Mouse (Mus musculus): ENCODE results near the gene Sit1. TPM values are rescaled to one million over a fixed set of nuclear protein-coding genes. Genes with fewer than 3 reads are reported as not detected.

The Sit1 gene
- polyA plus RNA-seq, 1 experiment from 2014 or later = not detected

GRCm38 (mm10) chr4:43511675-43512454, 28.3 kb upstream of the Sit1 start:
- H3K27ac ChIP-seq = no peak overlapping the region
- peaks cover 17% of the 10 kb centered on the region for H3K4me1 ChIP-seq
- no peaks in the 10 kb centered on the region for H3K9me3 ChIP-seq
- WGBS = 78% methylated on average over 19 of the region's 19 CpGs
- H3K4me3 ChIP-seq (replicated peaks) = no peak overlapping the region
- peaks cover 35% of the 10 kb centered on the region for H3K27me3 ChIP-seq
- H3K9ac ChIP-seq = no peak overlapping the region
- no peak for ATAC-seq (ENCODE audit: low FRiP score)
- H3K4me2 ChIP-seq = no peak overlapping the region
- H3K36me3 ChIP-seq (replicated peaks) = no peaks in the 10 kb centered on the region

GRCm38 (mm10) chr4:43509109-43509508, 25.6 kb upstream of the Sit1 start:
- Histone ChIP-seq H3K27ac (no peak overlapping the region), H3K36me3 (replicated peaks) (no peaks in the 10 kb centered on the region), H3K9me3 (no peaks in the 10 kb centered on the region), H3K9ac (0 out of 2 replicates have a peak overlapping the region, but pooled peaks have one; percentile 47), H3K4me2 (peak overlapping the region; percentile 60), H3K27me3 (peaks cover 45% of the 10 kb centered on the region), H3K4me3 (replicated peaks) (peak overlapping the region; percentile 36; the same call in 1 of the 2 replicates), H3K4me1 (peaks cover 17% of the 10 kb centered on the region)
- ATAC-seq (ENCODE audit: low FRiP score) = no peak
- WGBS = 14% methylated on average over 9 of the region's 9 CpGs

- peak; percentile 20; the same call in 1 of the 2 replicates for ATAC-seq (ENCODE audit: low FRiP score)
- no peak overlapping the region for H3K27ac ChIP-seq
- H3K4me1 ChIP-seq = peaks cover 17% of the 10 kb centered on the region
These were observed 25.1 kb upstream of the Sit1 start for GRCm38 (mm10) chr4:43508666-43508997.

GRCm38 (mm10) chr4:43507938-43508665, 24.6 kb upstream of the Sit1 start:
- peak overlapping the region; percentile 47; the same call in 1 of the 2 replicates for H3K9ac ChIP-seq
- ATAC-seq (ENCODE audit: low FRiP score) = no peak
- peak overlapping the region; percentile 36 for H3K4me3 ChIP-seq (replicated peaks)
- no peak overlapping the region for H3K27ac ChIP-seq
- H3K9me3 ChIP-seq = no peaks in the 10 kb centered on the region
- peak overlapping the region; percentile 60 for H3K4me2 ChIP-seq
- H3K36me3 ChIP-seq (replicated peaks) = no peaks in the 10 kb centered on the region
- peaks cover 17% of the 10 kb centered on the region for H3K4me1 ChIP-seq
- H3K27me3 ChIP-seq = peaks cover 45% of the 10 kb centered on the region
- 10% methylated on average over 22 of the region's 22 CpGs for WGBS

More at GRCm38 (mm10) chr4:43508666-43508997, 25.1 kb upstream of the Sit1 start:
- H3K9ac ChIP-seq = peak overlapping the region; percentile 47; the same call in 1 of the 2 replicates
- H3K4me3 ChIP-seq (replicated peaks) = peak overlapping the region; percentile 36
- peak overlapping the region; percentile 60 for H3K4me2 ChIP-seq
- WGBS = 6% methylated on average over 13 of the region's 13 CpGs
- H3K36me3 ChIP-seq (replicated peaks) = no peaks in the 10 kb centered on the region
- H3K9me3 ChIP-seq = no peaks in the 10 kb centered on the region
- H3K27me3 ChIP-seq = peaks cover 45% of the 10 kb centered on the region

GRCm38 (mm10) chr4:43506536-43507185, 23.1 kb upstream of the Sit1 start, which contains the start of gene Car9:
Gene Car9, plus strand, starts transcription at chr4:43506966.
- WGBS = 59% methylated on average over 9 of the region's 9 CpGs
- Histone ChIP-seq H3K36me3 (replicated peaks) (no peaks in the 10 kb centered on the region), H3K4me2 (peak within 1 kb of the TSS; percentile 60; the same call in 1 of the 2 replicates), H3K9ac (no peak within 1 kb of the TSS), H3K4me1 (peaks cover 17% of the 10 kb centered on the region), H3K27ac (no peak within 1 kb of the TSS), H3K9me3 (no peaks in the 10 kb centered on the region), H3K4me3 (replicated peaks) (no peak within 1 kb of the TSS), H3K27me3 (peaks cover 47% of the 10 kb centered on the region)
- no peak for ATAC-seq (ENCODE audit: low FRiP score)

- H3K4me3 ChIP-seq (replicated peaks) = no peak overlapping the region
- H3K4me1 ChIP-seq = peaks cover 17% of the 10 kb centered on the region
- 66% methylated on average over 8 of the region's 8 CpGs for WGBS
- no peak overlapping the region for H3K9ac ChIP-seq
- no peaks in the 10 kb centered on the region for H3K9me3 ChIP-seq
- H3K27me3 ChIP-seq = peaks cover 50% of the 10 kb centered on the region
- H3K4me2 ChIP-seq = no peak overlapping the region
- H3K27ac ChIP-seq = no peak overlapping the region
- ATAC-seq (ENCODE audit: low FRiP score) = no peak
- H3K36me3 ChIP-seq (replicated peaks) = no peaks in the 10 kb centered on the region
These were observed 22.5 kb upstream of the Sit1 start for GRCm38 (mm10) chr4:43506074-43506473.

GRCm38 (mm10) chr4:43504269-43504668, 20.7 kb upstream of the Sit1 start:
- Histone ChIP-seq H3K36me3 (replicated peaks) (no peaks in the 10 kb centered on the region), H3K4me2 (no peak overlapping the region), H3K9me3 (no peaks in the 10 kb centered on the region), H3K4me1 (peaks cover 19% of the 10 kb centered on the region), H3K27ac (no peak overlapping the region), H3K4me3 (replicated peaks) (no peak overlapping the region), H3K9ac (no peak overlapping the region), H3K27me3 (peaks cover 51% of the 10 kb centered on the region)
- 88% methylated on average over 4 of the region's 4 CpGs for WGBS
- ATAC-seq (ENCODE audit: low FRiP score) = no peak

GRCm38 (mm10) chr4:43503506-43503905, 20.0 kb upstream of the Sit1 start:
- Histone ChIP-seq H3K4me3 (replicated peaks) (no peak overlapping the region), H3K4me2 (no peak overlapping the region), H3K4me1 (peaks cover 19% of the 10 kb centered on the region), H3K27ac (no peak overlapping the region), H3K36me3 (replicated peaks) (no peaks in the 10 kb centered on the region), H3K27me3 (peaks cover 44% of the 10 kb centered on the region), H3K9ac (no peak overlapping the region), H3K9me3 (no peaks in the 10 kb centered on the region)
- ATAC-seq (ENCODE audit: low FRiP score) = no peak
- WGBS = 85% methylated on average over 6 of the region's 6 CpGs

- no peaks in the 10 kb centered on the region for H3K36me3 ChIP-seq (replicated peaks)
- no peak for ATAC-seq (ENCODE audit: low FRiP score)
- H3K27me3 ChIP-seq = peaks cover 39% of the 10 kb centered on the region
- no peak overlapping the region for H3K4me3 ChIP-seq (replicated peaks)
- H3K9ac ChIP-seq = no peak overlapping the region
- H3K9me3 ChIP-seq = no peaks in the 10 kb centered on the region
- H3K4me2 ChIP-seq = no peak overlapping the region
- WGBS = 74% methylated on average over 2 of the region's 2 CpGs
- H3K4me1 ChIP-seq = peaks cover 19% of the 10 kb centered on the region
- no peak overlapping the region for H3K27ac ChIP-seq
These were observed 19.5 kb upstream of the Sit1 start for GRCm38 (mm10) chr4:43503041-43503440.

- Histone ChIP-seq H3K27ac (peak within 1 kb of the TSS; percentile 54; the same call in 1 of the 2 replicates), H3K4me1 (peaks cover 40% of the 10 kb centered on the region), H3K4me3 (replicated peaks) (peak within 1 kb of the TSS; percentile 59), H3K4me2 (peak within 1 kb of the TSS; percentile 68), H3K36me3 (replicated peaks) (peaks cover 28% of the 10 kb centered on the region; the same call in 1 of the 2 replicates), H3K27me3 (peaks cover 14% of the 10 kb centered on the region), H3K9ac (peak within 1 kb of the TSS; percentile 65), H3K9me3 (no peaks in the 10 kb centered on the region)
- peak; percentile 89 for ATAC-seq (ENCODE audit: low FRiP score)
- 8% methylated on average over 50 of the region's 50 CpGs for WGBS
These were observed 16.1 kb upstream of the Sit1 start, which contains the start of gene Arhgef39 for GRCm38 (mm10) chr4:43499407-43500333. Gene Arhgef39, minus strand, starts transcription at chr4:43499695.

GRCm38 (mm10) chr4:43498983-43499382, 15.4 kb upstream of the Sit1 start:
- H3K27ac ChIP-seq = no peak overlapping the region

More at GRCm38 (mm10) chr4:43498983-43499382, 15.4 kb upstream of the Sit1 start:
- H3K4me1 ChIP-seq = peaks cover 47% of the 10 kb centered on the region
- no peaks in the 10 kb centered on the region for H3K9me3 ChIP-seq
- peak overlapping the region; percentile 65 for H3K9ac ChIP-seq
- H3K27me3 ChIP-seq = peaks cover 14% of the 10 kb centered on the region
- 20% methylated on average over 8 of the region's 8 CpGs for WGBS
- peak overlapping the region; percentile 68 for H3K4me2 ChIP-seq
- peaks cover 28% of the 10 kb centered on the region; the same call in 1 of the 2 replicates for H3K36me3 ChIP-seq (replicated peaks)
- peak overlapping the region; percentile 59 for H3K4me3 ChIP-seq (replicated peaks)
- peak; percentile 39; the same call in 1 of the 2 replicates for ATAC-seq (ENCODE audit: low FRiP score)
